Mouse (Mus musculus) heart, postnatal 25 days (tissue): ENCODE results near the gene Gm20388. TPM values are rescaled to one million over a fixed set of nuclear protein-coding genes. Genes with fewer than 3 reads are reported as not detected.
A peak's percentile ranks its signal among the peaks of the same experiment; 100 is the strongest.

ENCODE experiments used
- DNase-seq: peaks from one replicate; pipeline ENCODE4 v3.0.0; 2022; ENCODE audit warnings: low spot score
- intact Hi-C: fragments of 180-260 bp; cut with DNase I; formaldehyde crosslinking; loops from one replicate; pipeline ENCODE4 v1.15.1; 2025
- total RNA-seq, 2 experiments: library from RNA; stranded (reverse); gene quantifications; 2 replicates each; pipeline ENCODE4 v1.2.3; 2021

The Gm20388 gene
- total RNA-seq, 2 experiments from 2014 or later, result 2.7 TPM; not detected in 1

GRCm38 (mm10) chr8:120103916-120104315 is 193.3 kb downstream of the Gm20388 start:
- intact Hi-C loops, result no loop called here
- no peak for DNase-seq

- DNase-seq, result peak; percentile 80
- intact Hi-C loops, result no loop called here
These were observed 194.2 kb downstream of the Gm20388 start for GRCm38 (mm10) chr8:120104721-120105272.

GRCm38 (mm10) chr8:120109149-120109548 is 198.5 kb downstream of the Gm20388 start:
- intact Hi-C loops, result no loop called here
- DNase-seq, result peak; percentile 33

DNA sequence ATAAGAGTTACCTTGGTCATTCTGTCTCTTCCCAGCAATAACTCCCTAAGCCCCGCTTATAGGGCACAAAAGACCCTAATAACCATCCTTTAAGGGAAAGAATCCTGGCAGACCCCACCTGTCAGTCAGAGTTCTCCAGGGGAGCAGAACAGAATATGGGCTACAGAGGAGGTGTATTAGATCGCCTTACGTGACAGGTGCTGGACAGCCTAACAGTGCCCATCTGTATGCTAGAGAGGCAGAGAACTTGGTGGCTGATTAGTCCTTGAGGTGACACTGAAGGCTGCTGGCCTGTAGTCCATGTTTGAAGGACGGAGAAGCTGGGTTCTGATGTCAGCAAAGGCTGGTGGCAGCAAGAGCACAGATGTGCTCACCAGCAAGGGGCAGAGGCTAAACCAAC is 200.3 kb downstream of the Gm20388 start:
- DNase-seq, result no peak
- intact Hi-C loops, result no loop called here

- intact Hi-C loops, result no loop called here
- DNase-seq, result no peak
These were observed 200.7 kb downstream of the Gm20388 start for GRCm38 (mm10) chr8:120111382-120111781.

DNA sequence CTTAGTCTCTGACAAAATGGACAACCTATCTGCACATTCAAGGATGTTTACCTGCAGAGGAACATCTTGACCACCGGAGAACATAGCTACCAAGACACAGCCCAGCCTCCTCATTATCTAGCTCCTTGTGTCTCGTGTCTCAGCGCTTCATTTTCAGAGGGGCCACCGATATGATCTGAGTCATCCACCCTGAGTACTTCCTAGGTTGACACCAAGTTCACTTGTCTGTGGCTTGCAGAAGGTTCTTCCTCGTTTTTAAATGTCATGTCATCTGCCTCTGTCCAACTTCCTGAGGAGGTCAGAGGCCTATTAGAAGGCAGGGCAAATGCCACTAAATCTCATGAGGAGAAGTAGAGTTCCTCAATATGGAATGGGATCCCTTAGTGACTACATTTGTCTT is 201.9 kb downstream of the Gm20388 start:
- intact Hi-C loops, result no loop called here
- no peak for DNase-seq

DNA sequence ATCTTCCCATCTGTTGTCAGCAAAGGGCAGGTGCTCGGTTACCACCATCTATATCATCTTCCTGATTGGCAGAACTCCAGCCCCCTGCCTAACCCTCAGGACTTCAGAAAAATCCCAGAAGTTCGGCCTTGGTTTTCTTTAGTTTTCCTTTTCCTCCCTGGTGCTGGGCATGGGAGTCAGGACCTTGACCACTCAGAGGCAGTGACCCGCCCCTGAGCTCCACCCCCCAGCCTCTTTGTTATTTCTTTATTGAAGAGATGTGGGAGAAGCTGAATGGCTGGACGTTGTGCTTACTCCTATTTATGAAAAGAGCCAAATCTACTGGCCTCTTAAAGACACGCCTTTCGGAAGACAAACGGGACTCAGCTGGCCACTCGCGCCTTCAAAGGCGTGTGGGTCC is 202.7 kb downstream of the Gm20388 start:
- no peak for DNase-seq
- intact Hi-C loops, result no loop called here

- peak; percentile 100 for DNase-seq
- intact Hi-C loops, result no loop called here
These were observed 203.2 kb downstream of the Gm20388 start, which contains the start of gene 6430548M08Rik for GRCm38 (mm10) chr8:120113758-120114255. Gene 6430548M08Rik, plus strand, starts transcription at chr8:120114152.

- intact Hi-C loops, result no loop called here
These were observed 203.7 kb downstream of the Gm20388 start for GRCm38 (mm10) chr8:120114315-120114841.

DNA sequence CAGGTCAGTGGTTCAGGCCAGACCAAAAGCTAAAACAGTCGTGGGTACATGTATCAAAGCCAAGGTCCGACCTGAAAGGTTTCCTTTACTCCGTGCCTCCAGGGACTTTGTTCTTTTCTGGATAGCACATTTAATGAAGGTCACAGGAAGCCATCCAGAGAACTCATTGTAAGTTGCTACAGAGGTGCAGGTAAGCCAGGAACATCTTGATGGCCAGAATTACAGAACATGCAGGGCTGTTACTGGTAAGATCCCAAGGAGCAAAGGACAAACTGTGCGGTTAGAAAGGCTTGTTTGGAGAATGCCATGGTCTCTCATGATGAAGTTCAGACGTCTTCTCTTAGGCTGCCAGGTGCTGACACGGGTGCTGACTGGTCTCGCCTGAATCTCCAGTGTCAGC is 206.0 kb downstream of the Gm20388 start:
- no peak for DNase-seq
- intact Hi-C loops, result no loop called here

More at GRCm38 (mm10) chr8:120114315-120114841, 203.7 kb downstream of the Gm20388 start:
- no peak for DNase-seq

DNA sequence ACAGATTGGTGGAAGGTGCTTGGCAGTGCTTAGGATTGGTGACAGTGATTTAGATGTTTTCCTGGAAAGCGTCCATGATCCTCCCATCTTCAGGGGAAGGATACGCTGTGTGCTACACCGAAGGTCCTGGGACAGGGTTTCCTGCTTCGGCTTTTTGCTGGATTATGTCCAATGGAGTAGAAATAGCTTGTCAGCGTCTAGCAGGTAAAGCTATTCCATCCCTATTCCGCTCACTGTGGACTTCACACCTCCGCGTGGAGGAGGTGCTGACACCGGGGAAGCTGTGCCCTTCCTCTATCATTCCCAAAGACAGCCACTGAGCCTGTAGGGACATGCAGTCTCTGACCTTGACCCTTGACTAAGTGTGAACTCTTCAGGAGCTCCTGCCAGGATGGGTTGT is 207.5 kb downstream of the Gm20388 start:
- intact Hi-C loops, result no loop called here
- DNase-seq, result no peak

DNA sequence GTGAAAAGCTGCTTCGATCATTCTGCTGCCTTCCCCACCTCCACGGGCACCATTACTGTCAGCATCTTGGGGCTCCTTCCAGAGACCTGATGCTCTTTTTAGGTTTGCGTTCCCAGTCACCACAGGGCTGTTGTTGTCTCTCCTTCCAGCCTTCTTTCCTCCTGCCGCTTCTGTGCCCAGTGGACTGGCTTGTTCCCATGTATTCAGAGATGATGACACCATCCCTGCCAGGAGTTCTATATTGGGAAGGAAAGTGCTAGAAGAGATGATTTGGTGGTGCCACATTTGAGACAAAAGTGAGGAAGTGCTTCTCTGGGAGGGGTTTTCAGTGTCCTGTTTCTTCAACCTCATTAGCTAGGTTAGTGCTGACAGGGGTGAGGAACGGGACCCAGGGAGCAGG is 208.2 kb downstream of the Gm20388 start:
- intact Hi-C loops, result no loop called here
- DNase-seq, result no peak

DNA sequence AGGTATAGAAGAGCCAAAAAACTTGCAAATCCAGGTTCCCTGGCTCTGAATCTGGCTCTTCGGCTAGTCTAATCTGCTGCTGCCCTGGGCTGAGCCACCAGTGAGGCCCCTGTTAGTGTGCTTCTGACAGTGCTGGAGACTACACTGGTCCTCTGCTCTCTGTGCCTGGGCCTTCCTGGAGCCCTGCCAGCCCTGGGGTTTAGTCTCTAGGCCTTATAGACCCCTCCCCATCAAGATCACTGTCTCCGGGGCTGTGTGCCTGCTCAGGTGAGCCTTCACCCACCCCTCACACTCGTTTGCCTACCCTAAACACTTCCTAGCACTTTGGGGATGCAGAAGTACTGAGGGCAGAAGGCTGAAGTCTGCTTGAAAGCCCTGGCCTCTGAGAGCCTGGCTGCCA is 208.8 kb downstream of the Gm20388 start:
- no peak for DNase-seq
- intact Hi-C loops, result no loop called here

- intact Hi-C loops, result no loop called here
- no peak for DNase-seq
These were observed 209.3 kb downstream of the Gm20388 start for GRCm38 (mm10) chr8:120119931-120120330.

GRCm38 (mm10) chr8:120120951-120121350 is 210.3 kb downstream of the Gm20388 start:
- DNase-seq, result no peak
- intact Hi-C loops, result no loop called here

- DNase-seq, result no peak
These were observed 213.6 kb downstream of the Gm20388 start for GRCm38 (mm10) chr8:120124261-120124660.

GRCm38 (mm10) chr8:120124836-120125389 is 214.3 kb downstream of the Gm20388 start:
- intact Hi-C loops, result no loop called here
- DNase-seq, result no peak

More at GRCm38 (mm10) chr8:120124261-120124660, 213.6 kb downstream of the Gm20388 start:
- intact Hi-C loops, result no loop called here

DNA sequence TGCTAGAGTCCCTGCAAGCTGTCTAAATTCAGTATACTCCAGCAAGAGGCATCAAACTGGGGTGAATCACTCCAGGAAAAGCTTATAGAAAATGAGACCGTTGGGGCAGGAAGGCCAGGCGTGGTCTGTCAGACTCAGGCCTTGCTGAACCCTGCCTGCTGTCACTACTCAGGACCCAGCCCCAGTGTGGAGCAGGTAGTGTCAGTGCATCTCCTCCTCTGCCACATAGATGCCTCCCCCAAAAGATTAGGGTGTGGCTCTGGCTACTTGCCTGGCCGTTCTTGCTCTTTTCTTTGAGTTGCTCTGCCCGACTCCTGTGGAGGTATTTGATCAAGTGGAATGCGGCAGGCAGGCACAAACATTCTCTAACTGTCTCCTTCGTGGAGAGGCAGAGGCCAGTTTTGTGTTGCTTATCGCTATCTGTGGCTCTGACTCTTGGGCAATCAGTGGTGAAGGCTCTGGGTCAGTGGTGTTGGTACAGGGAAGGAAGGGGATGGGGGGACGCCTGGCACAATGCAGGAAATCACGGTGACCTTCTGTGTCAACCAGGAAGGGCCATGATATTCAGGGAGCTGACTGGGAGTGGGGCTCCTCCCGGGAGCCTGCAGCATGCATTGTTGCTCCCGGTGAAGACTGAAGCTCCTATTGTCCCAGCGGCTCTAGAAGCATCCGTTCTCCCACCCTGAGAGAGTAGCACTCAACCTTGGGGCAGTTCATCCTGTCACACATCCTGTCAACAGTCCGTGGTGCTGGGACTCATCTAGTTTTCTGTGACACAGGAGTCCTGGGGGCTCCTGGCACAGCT is 215.9 kb downstream of the Gm20388 start:
- DNase-seq, result no peak
- intact Hi-C loops, result no loop called here

DNA sequence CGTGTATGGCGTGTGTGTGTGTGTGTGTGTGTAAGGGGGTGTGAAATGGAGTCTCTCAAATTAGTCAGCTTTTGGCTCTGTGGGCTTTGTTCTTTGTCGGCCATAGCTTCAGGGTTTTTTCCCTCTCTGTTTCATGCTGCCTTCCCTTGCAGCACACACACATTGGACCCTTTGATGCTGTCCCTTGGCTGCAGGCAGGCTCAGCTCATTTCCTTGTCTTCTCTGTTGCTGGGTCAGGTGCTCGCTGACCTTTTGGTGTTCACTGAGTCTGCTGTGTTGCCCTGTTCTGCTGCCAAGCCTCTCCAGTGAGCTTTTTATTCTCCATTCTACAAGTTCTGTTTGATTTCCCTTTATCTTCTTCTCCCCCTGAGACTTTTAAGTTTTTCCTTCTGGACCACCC is 218.9 kb downstream of the Gm20388 start:
- no peak for DNase-seq
- intact Hi-C loops, result no loop called here

GRCm38 (mm10) chr8:120131158-120131557 is 220.5 kb downstream of the Gm20388 start:
- intact Hi-C loops, result no loop called here
- no peak for DNase-seq

GRCm38 (mm10) chr8:120133169-120133568 is 222.5 kb downstream of the Gm20388 start:
- DNase-seq, result no peak
- intact Hi-C loops, result no loop called here
